24 mouse cellular contexts compared by ENCODE assay signal in genomic region chr13:91295552-91296170, GRCm38 (mm10).
"Had no signal": no experiment of that assay in that cellular context is flagged by ENCODE, and none has a peak within 500 bp of the region (broad histone marks: within the 10 kb centered on the region; RNA-seq: fewer than 3 reads in every experiment).

No protein-coding gene starts in this region.

- DNase-seq: gastrocnemius, adult 2 months; gastrocnemius, postnatal 14 days; gastrocnemius, postnatal 36 days; heart, adult 11 months; heart, adult 2 months; heart, postnatal 4 days; kidney, adult 18-20 months; kidney, adult 8-10 months; kidney, postnatal 10 days; kidney, postnatal 25 days; kidney, postnatal 4 days had no signal

- H3K4me1 ChIP-seq: heart, embryonic 13.5 days; heart, embryonic 15.5 days; hindbrain, embryonic 10.5 days; hindbrain, embryonic 12.5 days; hindbrain, embryonic 15.5 days; intestine, embryonic 15.5 days; limb, embryonic 10.5 days; limb, embryonic 12.5 days had no signal

- H3K9ac ChIP-seq: heart, embryonic 13.5 days; heart, embryonic 15.5 days; hindbrain, embryonic 12.5 days; hindbrain, embryonic 15.5 days; intestine, embryonic 15.5 days; limb, embryonic 12.5 days; liver, embryonic 15.5 days had no signal

- ATAC-seq: intestine, embryonic 15.5 days; intestine, postnatal 0 days had no signal

- H3K27ac ChIP-seq: gastrocnemius, adult 2 months; heart, adult 2 months; heart, embryonic 13.5 days; heart, embryonic 15.5 days; hindbrain, embryonic 10.5 days; hindbrain, embryonic 12.5 days; hindbrain, embryonic 15.5 days; intestine, embryonic 15.5 days; layer of hippocampus, adult 2 months; left cerebral cortex, adult 2 months; limb, embryonic 10.5 days; limb, embryonic 12.5 days; liver, embryonic 15.5 days had no signal

- H3K27me3 ChIP-seq: heart, embryonic 13.5 days; heart, embryonic 15.5 days; hindbrain, embryonic 12.5 days; hindbrain, embryonic 15.5 days; intestine, embryonic 15.5 days; limb, embryonic 12.5 days; liver, embryonic 15.5 days had no signal

- H3K9me3 ChIP-seq: heart, embryonic 15.5 days; hindbrain, embryonic 15.5 days; intestine, embryonic 15.5 days; limb, embryonic 10.5 days; liver, embryonic 15.5 days had no signal

- H3K4me3 ChIP-seq: gastrocnemius, adult 2 months; heart, adult 2 months; heart, embryonic 13.5 days; heart, embryonic 15.5 days; hindbrain, embryonic 10.5 days; hindbrain, embryonic 12.5 days; hindbrain, embryonic 15.5 days; intestine, embryonic 15.5 days; layer of hippocampus, adult 2 months; left cerebral cortex, adult 2 months; limb, embryonic 10.5 days; limb, embryonic 12.5 days; liver, embryonic 15.5 days had no signal

- H3K36me3 ChIP-seq: heart, embryonic 13.5 days; heart, embryonic 15.5 days; hindbrain, embryonic 10.5 days; hindbrain, embryonic 12.5 days; hindbrain, embryonic 15.5 days; intestine, embryonic 15.5 days; limb, embryonic 10.5 days; limb, embryonic 12.5 days; liver, embryonic 15.5 days had no signal

- H3K4me2 ChIP-seq: heart, embryonic 11.5 days; heart, embryonic 13.5 days; heart, embryonic 15.5 days; hindbrain, embryonic 12.5 days; hindbrain, embryonic 15.5 days; intestine, embryonic 15.5 days; limb, embryonic 12.5 days; liver, embryonic 15.5 days had no signal
